In the genomic region with DNA sequence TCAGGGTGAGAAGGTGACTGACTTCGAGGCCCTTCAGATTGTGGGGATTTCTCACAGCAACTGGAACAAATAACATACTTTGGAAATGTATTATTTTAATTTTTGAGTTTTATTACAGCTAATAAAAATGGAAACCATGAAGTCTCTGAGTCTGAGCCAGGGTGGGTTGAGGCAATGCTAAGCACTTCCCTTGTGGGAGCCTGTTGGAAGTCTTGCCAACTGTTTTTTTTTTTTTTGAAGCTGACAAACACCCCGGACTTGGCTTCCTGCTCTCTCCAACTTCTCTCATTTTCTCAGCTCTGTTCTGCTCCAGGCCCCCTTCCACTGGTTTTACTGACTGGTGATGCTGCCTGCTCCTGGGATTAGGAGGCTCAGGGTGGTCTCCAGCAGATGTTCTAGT, we compare ENCODE assay signal across 26 mouse cellular contexts.
DNase-seq lines count a peak whose midpoint lies in the region; ATAC-seq and TF ChIP-seq lines count a peak whose summit lies in the region.
"Had no signal": no experiment of that assay in that cellular context is flagged by ENCODE, and none has a peak within 500 bp of the region (broad histone marks: within the 10 kb centered on the region; RNA-seq: fewer than 3 reads in every experiment).

No protein-coding gene starts in this region.

- ATAC-seq in embryonic facial prominence, embryonic 14.5 days (ENCODE audit: low read depth), result no peak
- ATAC-seq in lung, embryonic 14.5 days (ENCODE audit: insufficient read depth), result no peak
- ATAC-seq in midbrain, embryonic 11.5 days (ENCODE audit: low FRiP score), result no peak
- no peak for ATAC-seq in midbrain, embryonic 15.5 days (replicated peaks)
- no peak for ATAC-seq in limb, embryonic 15.5 days (ENCODE audit: insufficient number of reproducible peaks, low FRiP score, low TSS enrichment, low read depth)
- no peak for ATAC-seq in hindbrain, embryonic 14.5 days (ENCODE audit: low FRiP score)
- ATAC-seq: CD4-positive, CD25-positive, alpha-beta regulatory T cell, adult 4 months; forebrain, embryonic 15.5 days; hindbrain, embryonic 16.5 days had no signal

- no peaks in the 10 kb centered on the region for H3K9me3 ChIP-seq in embryonic facial prominence, embryonic 14.5 days (ENCODE audit: control insufficient read depth, low read length)
- no peaks in the 10 kb centered on the region for H3K9me3 ChIP-seq in embryonic facial prominence, embryonic 10.5 days
- H3K9me3 ChIP-seq in lung, embryonic 14.5 days (ENCODE audit: low read depth, low read length), result no peaks in the 10 kb centered on the region
- no peaks in the 10 kb centered on the region for H3K9me3 ChIP-seq in midbrain, embryonic 11.5 days (ENCODE audit: control insufficient read depth, low read length)
- no peaks in the 10 kb centered on the region for H3K9me3 ChIP-seq in midbrain, embryonic 15.5 days
- no peaks in the 10 kb centered on the region for H3K9me3 ChIP-seq in limb, embryonic 15.5 days
- H3K9me3 ChIP-seq in hindbrain, embryonic 14.5 days (ENCODE audit: control insufficient read depth, low read length), result no peaks in the 10 kb centered on the region
- H3K9me3 ChIP-seq: embryonic facial prominence, embryonic 12.5 days; forebrain, embryonic 12.5 days; forebrain, embryonic 15.5 days; heart, embryonic 12.5 days; heart, embryonic 15.5 days had no signal

- no peaks in the 10 kb centered on the region for H3K4me1 ChIP-seq in embryonic facial prominence, embryonic 14.5 days (ENCODE audit: control insufficient read depth, insufficient read depth, low read length)
- H3K4me1 ChIP-seq in embryonic facial prominence, embryonic 10.5 days, result peaks cover 12% of the 10 kb centered on the region
- H3K4me1 ChIP-seq in lung, embryonic 14.5 days (ENCODE audit: insufficient read depth), result no peaks in the 10 kb centered on the region
- H3K4me1 ChIP-seq in midbrain, embryonic 11.5 days (ENCODE audit: control insufficient read depth, insufficient read depth, low read length), result no peaks in the 10 kb centered on the region
- no peaks in the 10 kb centered on the region for H3K4me1 ChIP-seq in midbrain, embryonic 15.5 days
- peaks cover 14% of the 10 kb centered on the region; the same call in 1 of the 2 replicates for H3K4me1 ChIP-seq in limb, embryonic 15.5 days
- H3K4me1 ChIP-seq in hindbrain, embryonic 14.5 days (replicated peaks; ENCODE audit: control insufficient read depth, insufficient read depth, low read length), result no peaks in the 10 kb centered on the region
- H3K4me1 ChIP-seq: forebrain, embryonic 12.5 days; forebrain, embryonic 15.5 days; heart, embryonic 12.5 days; heart, embryonic 15.5 days had no signal

- peak; percentile 44 for DNase-seq in embryonic facial prominence, embryonic 14.5 days (ENCODE audit: low spot score)
- DNase-seq in embryonic facial prominence, embryonic 10.5 days (ENCODE audit: low spot score), result no peak
- DNase-seq in lung, embryonic 14.5 days, result peak; percentile 53
- DNase-seq in lung, adult 18-20 months, result no peak
- DNase-seq in midbrain, embryonic 11.5 days (ENCODE audit: low spot score, missing footprints), result peak; percentile 14
- DNase-seq in hindbrain, embryonic 14.5 days (ENCODE audit: low spot score), result no peak
- DNase-seq: adrenal gland, adult 2 months; adrenal gland, postnatal 36 days; cerebellum, adult 18-20 months; cerebellum, adult 9-10 months; cerebellum, postnatal 14 days; gastrocnemius, postnatal 25 days; heart, adult 18-20 months; heart, postnatal 10 days; heart, postnatal 4 days had no signal

- no peak overlapping the region for H3K27ac ChIP-seq in embryonic facial prominence, embryonic 14.5 days (replicated peaks; ENCODE audit: low read depth, low read length)
- H3K27ac ChIP-seq in embryonic facial prominence, embryonic 10.5 days (replicated peaks), result no peak overlapping the region
- H3K27ac ChIP-seq in lung, embryonic 14.5 days (ENCODE audit: low read depth), result no peak overlapping the region
- no peak overlapping the region for H3K27ac ChIP-seq in midbrain, embryonic 11.5 days (ENCODE audit: low read depth, low read length)
- H3K27ac ChIP-seq in midbrain, embryonic 15.5 days, result no peak overlapping the region
- peak overlapping the region; percentile 67 for H3K27ac ChIP-seq in limb, embryonic 15.5 days
- no peak overlapping the region for H3K27ac ChIP-seq in hindbrain, embryonic 14.5 days
- H3K27ac ChIP-seq: embryonic facial prominence, embryonic 12.5 days; forebrain, embryonic 12.5 days; forebrain, embryonic 15.5 days; heart, embryonic 15.5 days; hindbrain, embryonic 12.5 days had no signal

- no peak overlapping the region for H3K9ac ChIP-seq in embryonic facial prominence, embryonic 14.5 days (ENCODE audit: low read depth, low read length)
- no peak overlapping the region for H3K9ac ChIP-seq in lung, embryonic 14.5 days
- no peak overlapping the region for H3K9ac ChIP-seq in midbrain, embryonic 11.5 days (ENCODE audit: low read length)
- no peak overlapping the region for H3K9ac ChIP-seq in midbrain, embryonic 15.5 days
- H3K9ac ChIP-seq in limb, embryonic 15.5 days, result no peak overlapping the region
- no peak overlapping the region for H3K9ac ChIP-seq in hindbrain, embryonic 14.5 days
- H3K9ac ChIP-seq: embryonic facial prominence, embryonic 12.5 days; forebrain, embryonic 12.5 days; forebrain, embryonic 15.5 days; heart, embryonic 12.5 days; heart, embryonic 15.5 days; hindbrain, embryonic 12.5 days had no signal

- no peak overlapping the region for H3K4me2 ChIP-seq in embryonic facial prominence, embryonic 14.5 days (ENCODE audit: low read depth, low read length)
- no peak overlapping the region for H3K4me2 ChIP-seq in lung, embryonic 14.5 days
- no peak overlapping the region for H3K4me2 ChIP-seq in midbrain, embryonic 11.5 days
- H3K4me2 ChIP-seq in midbrain, embryonic 15.5 days, result no peak overlapping the region
- H3K4me2 ChIP-seq in limb, embryonic 15.5 days, result no peak overlapping the region
- no peak overlapping the region for H3K4me2 ChIP-seq in hindbrain, embryonic 14.5 days (replicated peaks)
- H3K4me2 ChIP-seq: embryonic facial prominence, embryonic 12.5 days; forebrain, embryonic 12.5 days; forebrain, embryonic 15.5 days; heart, embryonic 12.5 days; heart, embryonic 15.5 days; hindbrain, embryonic 12.5 days had no signal

- WGBS in embryonic facial prominence, embryonic 14.5 days, result 60% methylated on average over 2 of the region's 2 CpGs
- 74% methylated on average over 2 of the region's 2 CpGs for WGBS in embryonic facial prominence, embryonic 10.5 days
- WGBS in lung, embryonic 14.5 days, result 56% methylated on average over 2 of the region's 2 CpGs
- WGBS in midbrain, embryonic 11.5 days, result 88% methylated on average over 2 of the region's 2 CpGs
- WGBS in midbrain, embryonic 15.5 days, result 86% methylated on average over 2 of the region's 2 CpGs
- WGBS in limb, embryonic 15.5 days, result 28% methylated on average over 2 of the region's 2 CpGs
- 81% methylated on average over 2 of the region's 2 CpGs for WGBS in hindbrain, embryonic 14.5 days

- H3K36me3 ChIP-seq in embryonic facial prominence, embryonic 14.5 days (ENCODE audit: control insufficient read depth, insufficient read depth, low read length), result no peaks in the 10 kb centered on the region
- H3K36me3 ChIP-seq in embryonic facial prominence, embryonic 10.5 days (replicated peaks), result no peaks in the 10 kb centered on the region
- H3K36me3 ChIP-seq in lung, embryonic 14.5 days (ENCODE audit: insufficient read depth), result no peaks in the 10 kb centered on the region
- H3K36me3 ChIP-seq in midbrain, embryonic 11.5 days (ENCODE audit: control insufficient read depth, insufficient read depth, low read length), result no peaks in the 10 kb centered on the region
- H3K36me3 ChIP-seq in midbrain, embryonic 15.5 days (replicated peaks), result no peaks in the 10 kb centered on the region
- no peaks in the 10 kb centered on the region for H3K36me3 ChIP-seq in limb, embryonic 15.5 days
- H3K36me3 ChIP-seq in hindbrain, embryonic 14.5 days (replicated peaks; ENCODE audit: control insufficient read depth, insufficient read depth), result no peaks in the 10 kb centered on the region
- H3K36me3 ChIP-seq: embryonic facial prominence, embryonic 12.5 days; forebrain, embryonic 12.5 days; forebrain, embryonic 15.5 days; heart, embryonic 12.5 days; heart, embryonic 15.5 days; hindbrain, embryonic 12.5 days had no signal

- no peak for TF ChIP-seq CTCF in lung, embryonic 14.5 days (IDR thresholded peaks at IDR 0.05; ENCODE audit: low read depth)

- H3K4me3 ChIP-seq in embryonic facial prominence, embryonic 14.5 days (ENCODE audit: low read depth, low read length), result no peak overlapping the region
- H3K4me3 ChIP-seq in embryonic facial prominence, embryonic 10.5 days, result no peak overlapping the region
- no peak overlapping the region for H3K4me3 ChIP-seq in lung, embryonic 14.5 days (ENCODE audit: low read depth, low read length)
- H3K4me3 ChIP-seq in midbrain, embryonic 11.5 days (ENCODE audit: low read depth, low read length), result no peak overlapping the region
- no peak overlapping the region for H3K4me3 ChIP-seq in midbrain, embryonic 15.5 days
- H3K4me3 ChIP-seq in limb, embryonic 15.5 days, result no peak overlapping the region
- H3K4me3 ChIP-seq in hindbrain, embryonic 14.5 days (replicated peaks; ENCODE audit: low read length), result no peak overlapping the region
- H3K4me3 ChIP-seq: embryonic facial prominence, embryonic 12.5 days; erythroblast, embryonic 14.5 days; forebrain, embryonic 12.5 days; forebrain, embryonic 15.5 days; heart, embryonic 12.5 days; heart, embryonic 15.5 days; hindbrain, embryonic 12.5 days had no signal

- no peaks in the 10 kb centered on the region for H3K27me3 ChIP-seq in embryonic facial prominence, embryonic 14.5 days (replicated peaks; ENCODE audit: control insufficient read depth, insufficient read depth, low read length)
- no peaks in the 10 kb centered on the region for H3K27me3 ChIP-seq in embryonic facial prominence, embryonic 10.5 days (replicated peaks; ENCODE audit: low read depth, poor library complexity, severe bottlenecking)
- no peaks in the 10 kb centered on the region for H3K27me3 ChIP-seq in lung, embryonic 14.5 days (ENCODE audit: insufficient read depth, low read length)
- H3K27me3 ChIP-seq in midbrain, embryonic 11.5 days (ENCODE audit: control insufficient read depth, insufficient read depth, low read length), result no peaks in the 10 kb centered on the region
- H3K27me3 ChIP-seq in midbrain, embryonic 15.5 days (replicated peaks), result no peaks in the 10 kb centered on the region
- H3K27me3 ChIP-seq in limb, embryonic 15.5 days, result no peaks in the 10 kb centered on the region
- no peaks in the 10 kb centered on the region for H3K27me3 ChIP-seq in hindbrain, embryonic 14.5 days (ENCODE audit: control insufficient read depth, insufficient read depth, low read length)
- H3K27me3 ChIP-seq: embryonic facial prominence, embryonic 12.5 days; forebrain, embryonic 12.5 days; forebrain, embryonic 15.5 days; heart, embryonic 12.5 days; heart, embryonic 15.5 days; hindbrain, embryonic 12.5 days had no signal

Comparison
In these comparisons a context has a peak if more than half of its experiments do, and no peak if none do; other contexts are left out.
1. DNase-seq: peak in embryonic facial prominence, embryonic 14.5 days (single experiment), lung, embryonic 14.5 days (single experiment) and midbrain, embryonic 11.5 days (single experiment); none in embryonic facial prominence, embryonic 10.5 days (single experiment), lung, adult 18-20 months (0 of 2) and hindbrain, embryonic 14.5 days (single experiment).